Mouse (Mus musculus) ovary, adult 18-20 months (tissue): Measurements from ENCODE around the gene Dbn1.

Experiments
- DNase-seq: peaks from one replicate; pipeline ENCODE4 v3.0.0; 2022; ENCODE audit warnings: low spot score, mixed read lengths

The Dbn1 gene

GRCm38 (mm10) chr13:55510668-55511491 lies 23.0 kb upstream of the Dbn1 start:
- peak; percentile 72 for DNase-seq

GRCm38 (mm10) chr13:55510332-55510667 lies 22.4 kb upstream of the Dbn1 start:
- no peak for DNase-seq

- no peak for DNase-seq
Observed at GRCm38 (mm10) chr13:55508531-55508930, 20.6 kb upstream of the Dbn1 start.

- no peak for DNase-seq
Observed at GRCm38 (mm10) chr13:55507877-55508276, 20.0 kb upstream of the Dbn1 start.

GRCm38 (mm10) chr13:55506697-55507096 lies 18.8 kb upstream of the Dbn1 start:
- no peak for DNase-seq

- DNase-seq: no peak
Observed at GRCm38 (mm10) chr13:55505810-55506209, 17.9 kb upstream of the Dbn1 start.

GRCm38 (mm10) chr13:55504390-55504789 lies 16.5 kb upstream of the Dbn1 start:
- no peak for DNase-seq

GRCm38 (mm10) chr13:55502405-55502804 lies 14.5 kb upstream of the Dbn1 start:
- DNase-seq: no peak

GRCm38 (mm10) chr13:55500575-55500974 lies 12.7 kb upstream of the Dbn1 start:
- no peak for DNase-seq

- DNase-seq: no peak
Observed at GRCm38 (mm10) chr13:55498906-55499305, 11.0 kb upstream of the Dbn1 start.

GRCm38 (mm10) chr13:55496661-55497060 lies 8.8 kb upstream of the Dbn1 start:
- no peak for DNase-seq

- no peak for DNase-seq
Observed at GRCm38 (mm10) chr13:55495702-55496101, 7.8 kb upstream of the Dbn1 start.

GRCm38 (mm10) chr13:55494883-55495621 lies 7.1 kb upstream of the Dbn1 start:
- no peak for DNase-seq

GRCm38 (mm10) chr13:55494257-55494656 lies 6.3 kb upstream of the Dbn1 start:
- no peak for DNase-seq

GRCm38 (mm10) chr13:55486916-55487577 lies 864 bp downstream of the Dbn1 start:
- no peak for DNase-seq

- no peak for DNase-seq
Observed at GRCm38 (mm10) chr13:55486029-55486794, 1.7 kb downstream of the Dbn1 start.

GRCm38 (mm10) chr13:55484520-55485088 lies 3.3 kb downstream of the Dbn1 start:
- no peak for DNase-seq

GRCm38 (mm10) chr13:55483593-55483992 lies 4.3 kb downstream of the Dbn1 start:
- no peak for DNase-seq

GRCm38 (mm10) chr13:55483071-55483470 lies 4.8 kb downstream of the Dbn1 start:
- no peak for DNase-seq

GRCm38 (mm10) chr13:55482542-55482941 lies 5.4 kb downstream of the Dbn1 start:
- no peak for DNase-seq

- DNase-seq: no peak
Observed at GRCm38 (mm10) chr13:55479929-55480328, 8.0 kb downstream of the Dbn1 start.

GRCm38 (mm10) chr13:55479008-55479407 lies 8.9 kb downstream of the Dbn1 start:
- DNase-seq: no peak
